Mouse (Mus musculus) myocyte (in vitro differentiated cells): ENCODE data around the gene Vps52.
A peak's percentile ranks its signal among the peaks of the same experiment; 100 is the strongest.

ENCODE experiments used
- CEBPB ChIP-seq: IDR thresholded peaks from 2 replicates; pipeline ENCODE4 v1.6.1; 2011; ENCODE audit warnings: mild to moderate bottlenecking, moderate library complexity; ENCODE audit not compliant: poor library complexity, insufficient read depth, severe bottlenecking
- E2F4 ChIP-seq: IDR thresholded peaks from one replicate; pipeline ENCODE4 v1.6.1; 2011; ENCODE audit warnings: mild to moderate bottlenecking, control low read depth, moderate library complexity; ENCODE audit not compliant: insufficient read depth
- MAX ChIP-seq: IDR thresholded peaks from one replicate; pipeline ENCODE4 v1.6.1; 2011; ENCODE audit warnings: low read depth, mild to moderate bottlenecking, control low read depth
- MYOD1 ChIP-seq, 3 experiments: IDR thresholded peaks; one replicate each; pipeline ENCODE4 v1.6.1; 2011; ENCODE audit warnings: control low read depth in 2 of 3, low read depth in 2 of 3, mild to moderate bottlenecking in 2 of 3, moderate library complexity in 1 of 3; ENCODE audit not compliant: insufficient read length in 2 of 3, control insufficient read depth in 1 of 3
- MYOG ChIP-seq, 3 experiments: IDR thresholded peaks; one replicate each; pipeline ENCODE4 v1.6.1; 2011; ENCODE audit warnings: control low read depth in 2 of 3, low read depth in 2 of 3, mild to moderate bottlenecking in 2 of 3; ENCODE audit not compliant: insufficient read length in 2 of 3, control insufficient read depth in 1 of 3, insufficient read depth in 1 of 3
- POLR2A ChIP-seq: IDR thresholded peaks from one replicate; pipeline ENCODE4 v1.6.1; 2011; ENCODE audit warnings: low read depth, mild to moderate bottlenecking, control low read depth, moderate library complexity; ENCODE audit not compliant: insufficient read length
- POLR2AphosphoS2 ChIP-seq: IDR thresholded peaks from one replicate; pipeline ENCODE4 v1.6.1; 2011; ENCODE audit warnings: low read depth, control low read depth; ENCODE audit not compliant: insufficient read length
- REST ChIP-seq: IDR thresholded peaks from one replicate; pipeline ENCODE4 v1.6.1; 2011; ENCODE audit warnings: mild to moderate bottlenecking, control low read depth, moderate library complexity; ENCODE audit not compliant: insufficient read depth, insufficient read length
- TCF12 ChIP-seq: IDR thresholded peaks from one replicate; pipeline ENCODE4 v1.6.1; 2011; ENCODE audit warnings: mild to moderate bottlenecking, control low read depth; ENCODE audit not compliant: poor library complexity, insufficient read depth, severe bottlenecking
- TCF3 ChIP-seq: IDR thresholded peaks from one replicate; pipeline ENCODE4 v1.6.1; 2011; ENCODE audit warnings: low read depth, control low read depth; ENCODE audit not compliant: insufficient read length
- USF1 ChIP-seq: IDR thresholded peaks from one replicate; pipeline ENCODE4 v1.6.1; 2011; ENCODE audit warnings: low read depth, mild to moderate bottlenecking, control low read depth, moderate library complexity

DNA sequence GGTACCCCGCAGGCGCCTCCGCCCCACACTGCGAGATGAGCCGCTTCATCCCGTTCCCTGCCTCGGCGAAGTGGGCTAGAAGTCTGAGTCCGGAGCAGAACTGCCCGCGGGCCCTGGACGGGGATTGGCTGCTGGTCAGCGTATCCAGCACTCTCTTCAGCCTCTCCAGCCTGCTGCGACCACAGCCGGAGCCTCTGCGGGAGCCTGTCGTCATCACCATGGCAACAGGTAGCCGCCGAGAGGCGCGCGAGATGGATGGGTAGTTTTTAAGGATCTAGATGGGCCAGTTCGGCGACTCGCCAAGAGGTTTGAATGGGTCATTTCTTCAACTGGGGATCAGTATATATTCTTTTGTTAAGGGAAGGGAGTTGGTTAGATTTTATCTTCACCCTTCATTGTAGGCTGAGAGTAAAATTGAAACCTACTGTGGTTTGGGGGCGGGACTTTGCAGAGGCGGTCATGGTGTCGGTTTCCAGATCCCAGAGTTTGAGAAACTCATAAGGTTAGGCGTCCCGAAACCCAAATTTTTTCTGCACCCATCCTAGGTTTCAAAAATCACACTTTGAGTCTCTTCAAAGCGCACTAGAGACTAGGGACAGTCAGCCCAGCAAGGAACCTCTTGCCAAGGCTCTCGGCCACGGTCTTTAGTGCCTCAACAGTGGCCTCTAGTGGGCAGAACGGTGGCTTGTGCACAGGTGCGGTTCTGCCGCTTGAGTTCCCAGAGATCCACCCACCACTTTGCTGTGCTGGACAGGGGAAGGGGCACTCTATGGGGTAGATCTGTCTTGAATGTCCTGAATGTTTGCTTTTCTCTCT, 35.1 kb upstream of the Vps52 start:
- TF ChIP-seq POLR2A = peak; percentile 46
- peak; percentile 10 for TF ChIP-seq POLR2AphosphoS2
- TF ChIP-seq REST = no peak
- TF ChIP-seq MYOD1 (IDR thresholded peaks at IDR 0.05; ENCODE audit: control insufficient read depth in 1 of 3, insufficient read length in 2 of 3, low read depth in 2 of 3) = peak in 2 of 3 experiments; percentile 68 to 74
- no peak for TF ChIP-seq MAX
- TF ChIP-seq CEBPB = no peak
- TF ChIP-seq E2F4 = no peak
- TF ChIP-seq USF1 = no peak
- TF ChIP-seq TCF12 = no peak
- no peak for TF ChIP-seq TCF3
- TF ChIP-seq MYOG (IDR thresholded peaks at IDR 0.05; ENCODE audit: control insufficient read depth in 1 of 3, insufficient read depth in 1 of 3, insufficient read length in 2 of 3, low read depth in 2 of 3) = peak in 2 of 3 experiments; percentile 18 to 76
